Mouse (Mus musculus) limb, embryonic 12.5 days (tissue): ENCODE measurements around the gene Cntnap1. TPM values are rescaled to one million over a fixed set of nuclear protein-coding genes. Genes with fewer than 3 reads are reported as not detected.
"Not testable (repeated sequence)": the region's sequence is repeated elsewhere in the genome, so short reads cannot be mapped to it uniquely, and the experiment has no call there.

Experiments
- ATAC-seq: fragments of 200-750 bp; cut with Nextera tagmentation; 2 replicates; pipeline ENCODE4 v1.8.0; 2017; ENCODE audit warnings: low read depth, moderate TSS enrichment; ENCODE audit not compliant: insufficient number of reproducible peaks, insufficient read depth, low FRiP score, low TSS enrichment
- H3K27ac ChIP-seq: fragments of 300-500 bp; sonication (generic); 2 replicates; pipeline ENCODE4 v1.5.1; 2016; ENCODE audit warnings: mild to moderate bottlenecking, moderate library complexity
- H3K27me3 ChIP-seq: fragments of 300-500 bp; sonication (generic); 2 replicates; pipeline ENCODE4 v1.6.1; 2016; ENCODE audit warnings: mild to moderate bottlenecking, moderate library complexity
- H3K36me3 ChIP-seq: fragments of 300-500 bp; sonication (generic); 2 replicates; pipeline ENCODE4 v1.6.1; 2016; ENCODE audit warnings: mild to moderate bottlenecking, moderate library complexity
- H3K4me1 ChIP-seq: fragments of 300-500 bp; sonication (generic); replicated peaks from 2 replicates; pipeline ENCODE4 v1.6.1; 2016
- H3K4me2 ChIP-seq: fragments of 300-500 bp; sonication (generic); 2 replicates; pipeline ENCODE4 v1.6.1; 2016; ENCODE audit warnings: mild to moderate bottlenecking, moderate library complexity
- H3K4me3 ChIP-seq: fragments of 300-500 bp; sonication (generic); replicated peaks from 2 replicates; pipeline ENCODE4 v1.5.1; 2016; ENCODE audit warnings: mild to moderate bottlenecking
- H3K9ac ChIP-seq: fragments of 300-500 bp; sonication (generic); replicated peaks from 2 replicates; pipeline ENCODE4 v1.6.1; 2016; ENCODE audit warnings: mild to moderate bottlenecking, moderate library complexity
- H3K9me3 ChIP-seq: fragments of 300-500 bp; sonication (generic); 2 replicates; pipeline ENCODE4 v1.6.1; 2016; ENCODE audit warnings: mild to moderate bottlenecking, moderate library complexity
- WGBS: fragments of 180-500 bp; shearing (Covaris S2); methylation state at CpG from one replicate; pipeline ENCODE4 v1.1.7; 2016; 5-methylcytosine and 5-hydroxymethylcytosine counted together
- polyA plus RNA-seq: library from polyadenylated mRNA; unstranded; fragments of >200 nt; fragmentation: Nextera tagmentation; extraction: Ambion mirVana; gene quantifications from 2 replicates; pipeline ENCODE4 v1.2.1, GENCODE M21; 2016

Gene Cntnap1
- polyA plus RNA-seq, result 0.24 and 0.27 TPM in 2 replicates

DNA sequence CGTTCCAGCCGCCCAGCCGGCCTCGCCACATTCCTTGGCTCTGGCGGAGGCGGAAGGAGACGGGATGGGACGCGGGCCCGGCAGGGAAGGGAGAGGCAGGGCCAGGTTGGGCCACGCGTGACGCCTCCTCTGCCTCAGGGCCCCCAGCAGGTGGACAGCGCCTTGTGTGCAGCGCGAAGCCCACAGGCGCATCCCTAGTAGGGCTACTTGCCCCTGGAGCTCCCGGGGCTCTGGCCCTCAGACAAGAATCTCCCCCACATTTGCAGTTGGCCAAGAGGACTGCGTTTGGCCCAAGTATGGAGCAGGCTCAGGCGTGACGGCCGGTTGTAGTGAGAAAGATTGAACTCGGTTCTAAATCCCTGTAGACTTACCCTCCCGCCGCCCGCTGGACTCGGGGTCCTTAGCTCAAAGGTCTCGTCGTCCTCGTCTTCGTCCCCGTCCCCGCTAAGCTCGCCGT, at the start of gene Cntnap1:
TSS of gene Cntnap1 (plus strand) at position 170 of the 457 bp plus-strand sequence.
- H3K9me3 ChIP-seq, result no peaks in the 10 kb centered on the region
- peak within 1 kb of the TSS; percentile 66 for H3K4me3 ChIP-seq
- H3K9ac ChIP-seq, result peak within 1 kb of the TSS; percentile 67
- H3K4me1 ChIP-seq, result peaks cover 52% of the 10 kb centered on the region
- H3K4me2 ChIP-seq, result peak within 1 kb of the TSS; percentile 84
- peaks cover 6% of the 10 kb centered on the region; the same call in 1 of the 2 replicates for H3K36me3 ChIP-seq
- WGBS, result under 1% methylated on average over 35 of the region's 35 CpGs
- H3K27me3 ChIP-seq, result peaks cover 87% of the 10 kb centered on the region
- no peak for ATAC-seq
- no peak within 1 kb of the TSS for H3K27ac ChIP-seq

GRCm38 (mm10) chr11:101120545-101121188, 49.7 kb upstream of the Cntnap1 start:
- Histone ChIP-seq H3K36me3 (peaks cover 55% of the 10 kb centered on the region), H3K4me1 (peaks cover 25% of the 10 kb centered on the region), H3K9me3 (no peaks in the 10 kb centered on the region), H3K4me2 (peak overlapping the region; percentile 95), H3K9ac (peak overlapping the region; percentile 82), H3K27ac (peak overlapping the region; percentile 92), H3K4me3 (peak overlapping the region; percentile 91), H3K27me3 (no peaks in the 10 kb centered on the region)
- WGBS, result 25% methylated on average over 19 of the region's 19 CpGs
- no peak for ATAC-seq

- H3K36me3 ChIP-seq, result peaks cover 63% of the 10 kb centered on the region
- H3K4me2 ChIP-seq, H3K27ac ChIP-seq, H3K9me3 ChIP-seq, H3K27me3 ChIP-seq, H3K4me3 ChIP-seq, ATAC-seq, H3K9ac ChIP-seq: not testable (repeated sequence)
- 93% methylated on average over 8 of the region's 8 CpGs for WGBS
- H3K4me1 ChIP-seq, result peaks cover 11% of the 10 kb centered on the region
Measured at GRCm38 (mm10) chr11:101124494-101124893, 45.8 kb upstream of the Cntnap1 start.

DNA sequence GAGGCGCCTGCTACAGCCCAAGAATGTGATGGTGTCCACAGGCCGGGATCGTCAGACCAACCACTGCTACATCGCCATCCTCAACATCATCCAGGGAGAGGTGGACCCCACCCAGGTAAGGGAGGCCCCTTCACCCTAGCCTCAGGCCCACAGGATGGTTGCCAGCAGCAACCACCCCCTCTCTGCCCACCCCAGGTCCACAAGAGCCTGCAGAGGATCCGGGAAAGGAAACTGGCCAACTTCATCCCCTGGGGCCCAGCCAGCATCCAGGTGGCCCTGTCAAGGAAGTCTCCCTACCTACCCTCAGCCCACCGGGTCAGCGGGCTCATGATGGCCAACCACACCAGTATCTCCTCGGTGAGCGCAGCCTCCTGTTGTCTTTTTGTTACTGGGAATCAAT, 45.3 kb upstream of the Cntnap1 start:
- H3K4me3 ChIP-seq, H3K4me2 ChIP-seq, H3K27me3 ChIP-seq, H3K9me3 ChIP-seq, H3K27ac ChIP-seq, ATAC-seq, H3K9ac ChIP-seq: not testable (repeated sequence)
- Histone ChIP-seq H3K36me3 (peaks cover 63% of the 10 kb centered on the region), H3K4me1 (peaks cover 13% of the 10 kb centered on the region)
- 96% methylated on average over 9 of the region's 9 CpGs for WGBS

GRCm38 (mm10) chr11:101127075-101127474, 43.2 kb upstream of the Cntnap1 start:
- H3K9me3 ChIP-seq, result peaks cover 9% of the 10 kb centered on the region; the same call in 1 of the 2 replicates

DNA sequence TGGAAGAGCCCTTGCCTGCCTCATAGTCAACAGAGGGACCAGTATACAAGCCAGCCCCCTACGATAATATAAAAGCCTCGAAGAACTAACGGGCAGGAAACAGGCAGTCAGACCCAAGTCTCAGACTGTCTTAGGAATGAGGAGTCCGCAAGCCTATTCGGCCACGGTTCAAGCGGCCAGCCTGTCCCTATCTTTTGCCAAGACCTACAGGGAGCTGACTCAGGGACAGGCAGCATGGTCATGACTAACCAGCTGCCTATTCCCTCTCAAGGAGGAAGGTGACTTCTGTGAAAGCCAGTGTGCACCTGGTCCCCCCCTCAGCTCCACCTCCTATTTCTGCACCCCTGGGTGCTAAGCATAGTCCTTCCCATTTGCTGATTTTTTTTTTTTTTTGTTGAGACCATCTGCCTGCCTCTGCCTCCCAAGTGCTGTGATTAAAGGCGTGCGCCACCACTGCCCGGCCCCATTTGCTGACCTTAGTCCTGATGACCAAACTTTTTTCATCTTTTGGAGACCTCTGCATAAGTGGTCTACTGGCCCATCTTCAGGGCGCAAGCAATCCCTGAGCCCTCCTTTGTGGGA, 41.2 kb upstream of the Cntnap1 start:
- no peak for ATAC-seq
- no peak overlapping the region for H3K27ac ChIP-seq
- no peak overlapping the region for H3K9ac ChIP-seq
- 85% methylated on average over 11 of the region's 11 CpGs for WGBS
- no peak overlapping the region for H3K4me2 ChIP-seq
- H3K9me3 ChIP-seq, result peaks cover 9% of the 10 kb centered on the region; the same call in 1 of the 2 replicates
- peaks cover 34% of the 10 kb centered on the region for H3K36me3 ChIP-seq
- 0 out of 2 replicates have a peak, but pooled peaks cover 3% of the 10 kb centered on the region for H3K4me1 ChIP-seq
- no peak overlapping the region for H3K4me3 ChIP-seq
- no peaks in the 10 kb centered on the region for H3K27me3 ChIP-seq

More at GRCm38 (mm10) chr11:101127075-101127474, 43.2 kb upstream of the Cntnap1 start:
- 89% methylated on average over 1 of the region's 1 CpGs for WGBS
- H3K9ac ChIP-seq, result no peak overlapping the region
- H3K27ac ChIP-seq, result no peak overlapping the region
- H3K4me1 ChIP-seq, result 0 out of 2 replicates have a peak, but pooled peaks cover 3% of the 10 kb centered on the region
- no peak overlapping the region for H3K4me3 ChIP-seq
- ATAC-seq, result no peak
- H3K36me3 ChIP-seq, result peaks cover 54% of the 10 kb centered on the region
- no peak overlapping the region for H3K4me2 ChIP-seq
- no peaks in the 10 kb centered on the region for H3K27me3 ChIP-seq

DNA sequence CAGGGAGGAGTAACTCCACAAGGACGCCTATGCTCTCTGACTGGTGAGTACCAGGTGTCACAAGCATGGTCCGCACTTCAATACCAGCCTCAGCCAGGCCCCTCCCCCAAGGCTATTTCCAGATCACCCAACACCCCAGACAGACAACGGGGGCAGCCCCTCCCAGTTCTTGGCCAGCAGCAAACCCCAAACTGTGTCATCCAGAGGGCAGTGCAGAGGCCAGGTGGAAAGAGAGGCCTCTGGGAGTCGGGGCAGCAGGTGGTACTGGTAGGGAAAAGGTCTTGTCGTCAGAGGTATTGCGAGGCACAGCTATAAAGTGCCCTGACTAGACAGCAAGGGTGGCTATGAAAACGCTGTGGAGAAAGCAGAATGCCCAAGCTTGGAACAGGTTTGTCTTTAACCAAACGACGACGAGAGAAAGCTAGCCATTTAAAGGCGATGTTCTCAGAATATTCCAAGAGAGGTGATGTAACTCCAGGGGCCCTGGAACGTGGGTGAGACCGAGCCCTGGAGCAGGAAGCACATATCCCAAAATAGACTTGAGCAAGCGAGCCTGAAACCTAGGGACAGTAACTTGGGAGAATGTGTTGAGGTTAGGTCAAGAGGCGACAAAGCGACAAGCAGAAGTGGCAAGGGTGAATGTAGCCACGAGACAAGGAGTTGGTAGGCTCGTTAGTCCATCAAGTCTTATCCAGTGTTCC, 40.1 kb upstream of the Cntnap1 start:
- Histone ChIP-seq H3K9ac (no peak overlapping the region), H3K9me3 (peaks cover 9% of the 10 kb centered on the region; the same call in 1 of the 2 replicates), H3K4me2 (no peak overlapping the region), H3K4me3 (no peak overlapping the region), H3K27ac (no peak overlapping the region), H3K36me3 (peaks cover 24% of the 10 kb centered on the region), H3K4me1 (0 out of 2 replicates have a peak, but pooled peaks cover 3% of the 10 kb centered on the region), H3K27me3 (no peaks in the 10 kb centered on the region)
- ATAC-seq, result no peak
- WGBS, result 43% methylated on average over 18 of the region's 18 CpGs

- no peak overlapping the region for H3K4me3 ChIP-seq
- no peak overlapping the region for H3K9ac ChIP-seq
- H3K27ac ChIP-seq, result no peak overlapping the region
- H3K27me3 ChIP-seq, result no peaks in the 10 kb centered on the region
- 88% methylated on average over 2 of the region's 2 CpGs for WGBS
- no peak overlapping the region for H3K4me2 ChIP-seq
- peaks cover 14% of the 10 kb centered on the region for H3K36me3 ChIP-seq
- ATAC-seq, result no peak
- H3K9me3 ChIP-seq, result peaks cover 9% of the 10 kb centered on the region; the same call in 1 of the 2 replicates
- H3K4me1 ChIP-seq, result 0 out of 2 replicates have a peak, but pooled peaks cover 3% of the 10 kb centered on the region
Measured at GRCm38 (mm10) chr11:101131187-101131586, 39.1 kb upstream of the Cntnap1 start.

GRCm38 (mm10) chr11:101131701-101132100, 38.6 kb upstream of the Cntnap1 start:
- Histone ChIP-seq H3K4me1 (0 out of 2 replicates have a peak, but pooled peaks cover 3% of the 10 kb centered on the region), H3K4me2 (no peak overlapping the region), H3K9me3 (peaks cover 7% of the 10 kb centered on the region; the same call in 1 of the 2 replicates), H3K27me3 (no peaks in the 10 kb centered on the region), H3K36me3 (peaks cover 9% of the 10 kb centered on the region), H3K27ac (no peak overlapping the region), H3K4me3 (no peak overlapping the region), H3K9ac (no peak overlapping the region)
- no peak for ATAC-seq
- 91% methylated on average over 6 of the region's 6 CpGs for WGBS

GRCm38 (mm10) chr11:101133037-101133436, 37.3 kb upstream of the Cntnap1 start:
- Histone ChIP-seq H3K4me1 (0 out of 2 replicates have a peak, but pooled peaks cover 3% of the 10 kb centered on the region), H3K27ac (no peak overlapping the region), H3K4me3 (no peak overlapping the region), H3K36me3 (no peaks in the 10 kb centered on the region), H3K4me2 (no peak overlapping the region), H3K9me3 (no peaks in the 10 kb centered on the region), H3K9ac (no peak overlapping the region), H3K27me3 (no peaks in the 10 kb centered on the region)
- no peak for ATAC-seq
- WGBS, result 79% methylated on average over 12 of the region's 12 CpGs
